Mouse (Mus musculus) liver, postnatal 0 days (tissue): ENCODE results near the gene C2cd2.

Source experiments
- CTCF ChIP-seq: sonication (generic); IDR thresholded peaks from 2 replicates; pipeline ENCODE4 v1.5.1; 2016; ENCODE audit warnings: antibody characterized with exemption, low read depth
- EP300 ChIP-seq: IDR thresholded peaks from 2 replicates; pipeline ENCODE4 v1.6.1; 2016; ENCODE audit warnings: antibody characterized with exemption, low read depth, mild to moderate bottlenecking

DNA sequence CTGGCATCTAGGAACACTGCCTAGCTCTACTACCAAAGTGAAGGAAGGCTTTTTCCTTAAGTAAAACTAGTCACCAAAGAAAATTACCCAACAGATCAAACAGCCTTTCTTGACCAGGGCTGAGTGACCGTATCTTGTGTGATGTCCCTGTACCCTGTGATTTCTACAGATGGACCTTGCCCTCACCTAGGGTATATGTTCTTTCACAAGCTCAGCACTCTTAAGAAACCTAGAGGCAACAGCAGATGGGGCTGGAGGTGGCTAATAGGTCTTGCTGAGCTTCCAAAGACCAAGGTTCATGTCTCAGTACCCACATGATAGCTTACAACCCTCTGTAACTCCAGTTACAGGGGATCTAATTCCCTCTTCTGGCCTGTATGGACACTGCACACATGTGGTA, 134.2 kb downstream of the C2cd2 start:
- TF ChIP-seq EP300, result no peak
- no peak for TF ChIP-seq CTCF
